Mouse (Mus musculus) forebrain, embryonic 14.5 days (tissue): Measurements from ENCODE around the gene Wdr91. TPM values are rescaled to one million over a fixed set of nuclear protein-coding genes. Genes with fewer than 3 reads are reported as not detected.

Experiments
- ATAC-seq: fragments of 200-750 bp; cut with Nextera tagmentation; 2 replicates; pipeline ENCODE4 v1.8.0; 2017; ENCODE audit warnings: mild to moderate bottlenecking, moderate library complexity
- DNase-seq: peaks from one replicate; pipeline ENCODE4 v3.0.0-alpha.2; 2015; ENCODE audit warnings: low spot score
- H3K27ac ChIP-seq: fragments of 300-500 bp; sonication (generic); 2 replicates; pipeline ENCODE4 v1.5.1; 2014; ENCODE audit warnings: low read depth, mild to moderate bottlenecking, control low read depth, low read length, moderate library complexity
- H3K27me3 ChIP-seq: fragments of 300-500 bp; sonication (generic); replicated peaks from 2 replicates; pipeline ENCODE4 v1.6.1; 2014; ENCODE audit warnings: low read length, control low read depth, mixed read lengths; ENCODE audit not compliant: control insufficient read depth, insufficient read depth
- H3K36me3 ChIP-seq: fragments of 300-500 bp; sonication (generic); 2 replicates; pipeline ENCODE4 v1.6.1; 2014; ENCODE audit warnings: low read length, control low read depth; ENCODE audit not compliant: control insufficient read depth, insufficient read depth
- H3K4me1 ChIP-seq: fragments of 300-500 bp; sonication (generic); 2 replicates; pipeline ENCODE4 v1.6.1; 2014; ENCODE audit warnings: antibody characterized with exemption, low read length, control low read depth; ENCODE audit not compliant: control insufficient read depth, insufficient read depth
- H3K4me2 ChIP-seq: fragments of 300-500 bp; sonication (generic); 2 replicates; pipeline ENCODE4 v1.6.1; 2014; ENCODE audit warnings: mild to moderate bottlenecking, control low read depth, low read length
- H3K4me3 ChIP-seq: fragments of 300-500 bp; sonication (generic); 2 replicates; pipeline ENCODE4 v1.5.1; 2014; ENCODE audit warnings: low read depth, low read length, control low read depth
- H3K9ac ChIP-seq: fragments of 300-500 bp; sonication (generic); 2 replicates; pipeline ENCODE4 v1.6.1; 2014; ENCODE audit warnings: mild to moderate bottlenecking, low read length, control low read depth, moderate library complexity
- H3K9me3 ChIP-seq: fragments of 300-500 bp; sonication (generic); replicated peaks from 2 replicates; pipeline ENCODE4 v1.6.1; 2016; ENCODE audit warnings: low read length, control low read depth, mixed read lengths; ENCODE audit not compliant: control insufficient read depth
- WGBS: fragments of 180-500 bp; shearing (Covaris S2); extraction: QIAGEN DNeasy Blood & Tissue Kit; methylation state at CpG from one replicate; pipeline ENCODE4 v1.1.7; 2014; 5-methylcytosine and 5-hydroxymethylcytosine counted together
- polyA plus RNA-seq: library from polyadenylated mRNA; unstranded; fragments of >200 nt; fragmentation: Nextera tagmentation; extraction: Ambion mirVana; gene quantifications from 2 replicates; pipeline ENCODE4 v1.2.1, GENCODE M21; 2014

Wdr91 gene
- polyA plus RNA-seq, 1 experiment from 2014 or later, result 11.0 TPM

DNA sequence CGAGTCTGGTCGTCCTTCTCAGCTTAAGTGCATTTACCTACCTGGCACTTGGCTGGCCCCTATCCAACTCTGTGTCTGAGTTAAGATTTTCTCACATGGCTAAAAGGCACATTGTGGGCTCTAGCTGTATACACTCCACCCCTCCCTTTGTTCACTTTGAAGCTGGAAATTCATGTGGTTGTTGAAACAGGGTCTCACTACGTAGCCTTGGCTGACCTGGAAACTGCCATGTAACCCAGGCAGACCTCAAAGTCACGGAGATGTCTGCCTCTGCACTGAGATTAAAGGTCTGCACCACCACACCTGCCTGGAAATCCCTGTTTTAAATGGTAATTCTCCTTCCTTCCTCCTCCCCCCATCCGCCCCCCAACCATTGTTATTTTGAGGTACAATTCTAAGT, 32.8 kb upstream of the Wdr91 start:
- ATAC-seq, result no peak
- no peak overlapping the region for H3K27ac ChIP-seq
- no peak overlapping the region for H3K4me3 ChIP-seq
- no peaks in the 10 kb centered on the region for H3K27me3 ChIP-seq
- H3K9me3 ChIP-seq, result no peaks in the 10 kb centered on the region
- no peaks in the 10 kb centered on the region for H3K4me1 ChIP-seq
- H3K36me3 ChIP-seq, result no peaks in the 10 kb centered on the region
- WGBS, result 67% methylated on average over 5 of the region's 5 CpGs
- no peak for DNase-seq
- no peak overlapping the region for H3K4me2 ChIP-seq
- H3K9ac ChIP-seq, result no peak overlapping the region

DNA sequence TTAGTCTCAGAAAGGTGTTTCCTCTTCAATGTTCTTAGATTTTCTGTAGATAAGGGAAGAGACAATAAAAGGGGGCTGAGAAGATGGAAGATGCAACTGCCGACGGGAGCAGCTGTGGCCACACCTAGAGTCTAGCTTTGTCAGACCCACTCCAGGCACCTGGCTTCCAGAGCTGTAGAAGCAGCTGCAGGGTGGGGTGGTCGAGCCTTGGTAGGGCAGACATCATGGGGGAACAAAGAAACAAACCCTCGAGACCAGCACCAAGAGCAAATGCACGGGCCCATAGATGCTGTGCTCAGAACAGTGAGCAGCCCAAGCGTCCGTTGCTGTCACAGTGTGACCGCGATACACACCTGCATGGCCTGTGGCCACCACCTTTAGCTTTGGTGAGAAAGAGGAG, 31.8 kb upstream of the Wdr91 start:
- no peaks in the 10 kb centered on the region for H3K36me3 ChIP-seq
- no peak overlapping the region for H3K27ac ChIP-seq
- H3K27me3 ChIP-seq, result no peaks in the 10 kb centered on the region
- H3K4me2 ChIP-seq, result no peak overlapping the region
- no peak overlapping the region for H3K9ac ChIP-seq
- no peaks in the 10 kb centered on the region for H3K4me1 ChIP-seq
- no peak for ATAC-seq
- no peaks in the 10 kb centered on the region for H3K9me3 ChIP-seq
- 91% methylated on average over 9 of the region's 9 CpGs for WGBS
- H3K4me3 ChIP-seq, result no peak overlapping the region
- no peak for DNase-seq

DNA sequence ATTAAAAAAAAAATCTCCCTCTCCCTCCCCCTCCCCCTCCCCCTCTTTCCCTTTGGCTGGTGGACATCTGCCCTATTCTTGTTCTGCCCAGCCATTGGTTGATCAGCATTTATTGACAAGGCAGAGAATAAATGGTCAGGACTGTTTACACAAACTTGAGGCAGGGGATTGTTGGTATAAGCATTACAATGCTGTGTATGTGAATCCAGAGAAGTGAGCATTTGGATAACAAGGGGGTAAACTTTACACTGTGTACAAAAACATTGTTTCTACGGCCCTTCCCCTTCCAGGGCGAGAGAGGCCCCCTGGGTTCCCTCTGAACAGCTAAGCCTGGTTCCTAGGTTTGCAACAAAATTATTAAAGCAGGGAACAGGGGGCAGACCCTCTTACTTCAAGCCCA, 30.8 kb upstream of the Wdr91 start:
- H3K9me3 ChIP-seq, result no peaks in the 10 kb centered on the region
- no peak overlapping the region for H3K4me2 ChIP-seq
- WGBS, result 59% methylated on average over 2 of the region's 2 CpGs
- H3K9ac ChIP-seq, result no peak overlapping the region
- H3K36me3 ChIP-seq, result no peaks in the 10 kb centered on the region
- DNase-seq (no peak), ATAC-seq (no peak)
- H3K4me1 ChIP-seq, result no peaks in the 10 kb centered on the region
- no peaks in the 10 kb centered on the region for H3K27me3 ChIP-seq
- H3K27ac ChIP-seq, result no peak overlapping the region
- no peak overlapping the region for H3K4me3 ChIP-seq

GRCm38 (mm10) chr6:34939451-34939850, 28.8 kb upstream of the Wdr91 start:
- Histone ChIP-seq H3K4me3 (no peak overlapping the region), H3K9me3 (no peaks in the 10 kb centered on the region), H3K36me3 (no peaks in the 10 kb centered on the region), H3K27me3 (no peaks in the 10 kb centered on the region), H3K27ac (no peak overlapping the region), H3K9ac (no peak overlapping the region), H3K4me1 (no peaks in the 10 kb centered on the region), H3K4me2 (no peak overlapping the region)
- no peak for DNase-seq
- ATAC-seq, result no peak
- 88% methylated on average over 8 of the region's 8 CpGs for WGBS

- DNase-seq (no peak), ATAC-seq (no peak)
- H3K27ac ChIP-seq, result no peak overlapping the region
- H3K36me3 ChIP-seq, result no peaks in the 10 kb centered on the region
- 47% methylated on average over 4 of the region's 4 CpGs for WGBS
- H3K9ac ChIP-seq, result no peak overlapping the region
- no peak overlapping the region for H3K4me2 ChIP-seq
- no peaks in the 10 kb centered on the region for H3K4me1 ChIP-seq
- no peaks in the 10 kb centered on the region for H3K9me3 ChIP-seq
- H3K27me3 ChIP-seq, result no peaks in the 10 kb centered on the region
- H3K4me3 ChIP-seq, result no peak overlapping the region
Measured at GRCm38 (mm10) chr6:34938929-34939325, 28.3 kb upstream of the Wdr91 start.

GRCm38 (mm10) chr6:34938280-34938928, 27.7 kb upstream of the Wdr91 start:
- Histone ChIP-seq H3K27ac (no peak overlapping the region), H3K27me3 (no peaks in the 10 kb centered on the region), H3K4me3 (no peak overlapping the region), H3K36me3 (no peaks in the 10 kb centered on the region), H3K4me1 (no peaks in the 10 kb centered on the region), H3K9ac (no peak overlapping the region), H3K4me2 (no peak overlapping the region), H3K9me3 (no peaks in the 10 kb centered on the region)
- DNase-seq (no peak), ATAC-seq (no peak)
- 85% methylated on average over 7 of the region's 7 CpGs for WGBS

DNA sequence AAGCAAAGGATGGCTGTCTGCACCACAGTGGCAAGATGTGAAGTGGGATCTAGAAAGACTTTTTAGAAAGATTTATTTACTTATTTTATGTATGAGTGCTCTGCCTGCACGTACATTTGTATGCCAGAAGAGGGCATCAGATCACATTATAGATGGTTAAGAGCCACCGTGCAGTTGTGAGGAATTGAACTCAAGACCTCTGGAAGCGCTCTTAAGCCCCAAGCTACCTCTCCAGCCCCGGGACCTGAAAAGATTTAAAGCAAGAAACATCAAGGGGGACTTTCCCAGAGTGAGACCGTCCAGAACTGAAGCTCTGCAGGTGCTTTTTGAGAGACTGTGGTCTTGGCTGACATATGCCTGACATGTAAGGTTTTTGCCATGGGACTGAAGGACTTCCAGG, 26.1 kb upstream of the Wdr91 start:
- H3K36me3 ChIP-seq, result no peaks in the 10 kb centered on the region
- H3K27me3 ChIP-seq, result no peaks in the 10 kb centered on the region
- no peak overlapping the region for H3K27ac ChIP-seq
- ATAC-seq (no peak), DNase-seq (no peak)
- H3K4me1 ChIP-seq, result no peaks in the 10 kb centered on the region
- H3K4me2 ChIP-seq, result no peak overlapping the region
- WGBS, result 73% methylated on average over 5 of the region's 5 CpGs
- H3K4me3 ChIP-seq, result no peak overlapping the region
- no peak overlapping the region for H3K9ac ChIP-seq
- H3K9me3 ChIP-seq, result no peaks in the 10 kb centered on the region

GRCm38 (mm10) chr6:34932633-34933032, 22.0 kb upstream of the Wdr91 start:
- ATAC-seq (no peak), DNase-seq (no peak)
- Histone ChIP-seq H3K4me3 (no peak overlapping the region), H3K9me3 (no peaks in the 10 kb centered on the region), H3K36me3 (no peaks in the 10 kb centered on the region), H3K9ac (no peak overlapping the region), H3K27me3 (no peaks in the 10 kb centered on the region), H3K27ac (no peak overlapping the region), H3K4me2 (no peak overlapping the region), H3K4me1 (no peaks in the 10 kb centered on the region)
- 88% methylated on average over 1 of the region's 1 CpGs for WGBS

GRCm38 (mm10) chr6:34927594-34927993, 16.9 kb upstream of the Wdr91 start:
- no peak overlapping the region for H3K27ac ChIP-seq
- ATAC-seq (no peak), DNase-seq (no peak)
- H3K9ac ChIP-seq, result no peak overlapping the region
- 89% methylated on average over 8 of the region's 8 CpGs for WGBS
- no peak overlapping the region for H3K4me2 ChIP-seq
- no peak overlapping the region for H3K4me3 ChIP-seq
- H3K9me3 ChIP-seq, result no peaks in the 10 kb centered on the region
- H3K27me3 ChIP-seq, result no peaks in the 10 kb centered on the region
- H3K4me1 ChIP-seq, result no peaks in the 10 kb centered on the region
- H3K36me3 ChIP-seq, result no peaks in the 10 kb centered on the region
